Mouse (Mus musculus) megakaryocyte-erythroid progenitor cell, adult 5-6 weeks (primary cell): Measurements from ENCODE around the gene Krtdap. TPM values are rescaled to one million over a fixed set of nuclear protein-coding genes. Genes with fewer than 3 reads are reported as not detected.
"Not testable (repeated sequence)": the region's sequence is repeated elsewhere in the genome, so short reads cannot be mapped to it uniquely, and the experiment has no call there.

Experiments
- ATAC-seq: replicated peaks from 2 replicates; pipeline ENCODE4 v1.8.0; 2016; ENCODE audit warnings: mild to moderate bottlenecking, inconsistent platforms; ENCODE audit not compliant: severe bottlenecking, poor library complexity, low FRiP score, low TSS enrichment
- total RNA-seq, 2 experiments: library from RNA; stranded (forward) in 1 of 2; stranded (reverse) in 1 of 2; fragments of 200-1000, 215-1000 nt in 1 of 2; fragments of >200 nt in 1 of 2; fragmentation: Nextera tagmentation in 1 of 2; gene quantifications; 2 replicates each; pipeline ENCODE4 v1.2.3; 2014 to 2017

Gene Krtdap
- total RNA-seq, 2 experiments from 2014 or later: not detected

GRCm38 (mm10) chr7:30829428-30829827, 41.7 kb downstream of the Krtdap start:
- no peak for ATAC-seq

DNA sequence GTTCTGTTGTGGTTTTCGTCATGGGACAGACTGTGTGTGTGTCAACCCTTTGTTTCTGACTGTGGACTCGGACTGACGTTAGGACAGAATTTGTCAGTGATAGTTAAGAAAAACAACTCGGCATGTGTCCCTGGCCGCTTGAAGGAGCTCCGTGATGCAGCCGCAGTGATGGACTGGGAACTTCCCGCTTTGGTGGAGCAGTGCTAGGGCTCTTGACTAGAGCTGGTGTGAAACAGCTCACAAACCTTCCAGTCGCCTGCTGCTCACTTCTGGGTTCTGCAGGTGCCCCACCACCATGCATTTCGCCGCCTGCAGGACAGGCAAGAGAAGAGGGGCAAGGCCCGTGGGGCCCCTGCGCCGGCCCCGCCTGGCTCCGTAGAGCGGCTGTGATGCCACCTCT, 44.6 kb downstream of the Krtdap start:
- ATAC-seq: no peak

DNA sequence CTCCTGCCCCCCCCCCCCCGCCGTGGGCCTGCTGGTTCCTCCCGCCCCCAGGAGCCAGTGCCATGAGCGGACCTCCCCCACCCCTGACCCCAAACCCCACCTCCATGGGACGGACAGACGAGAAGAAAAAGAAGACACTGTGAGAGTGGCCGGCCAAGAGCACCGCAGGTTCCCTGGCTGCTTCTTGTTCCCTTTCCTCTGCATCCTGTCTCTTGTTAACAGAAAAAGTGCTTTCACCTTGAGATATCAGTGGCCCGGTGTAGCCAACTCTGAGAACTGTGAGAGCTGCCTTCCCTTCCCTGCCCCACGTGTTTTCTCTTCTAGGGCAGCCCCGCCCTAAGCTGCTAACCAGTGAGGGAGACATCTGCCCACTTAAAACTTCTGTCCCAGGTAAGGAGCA, 45.0 kb downstream of the Krtdap start:
- not testable (repeated sequence) for ATAC-seq

- no peak for ATAC-seq
These were observed 49.6 kb downstream of the Krtdap start for GRCm38 (mm10) chr7:30837277-30837676.

GRCm38 (mm10) chr7:30840306-30840705, 52.6 kb downstream of the Krtdap start:
- ATAC-seq: no peak

Other genes with a start within 250 kb of the Krtdap start
Only the 30 nearest of the 31 such genes appear.
- 16.2 and 17.9 TPM in 2 replicates for gene Proser3, start 235.6 kb upstream of the Krtdap start, total RNA-seq (2014; fragmentation: Nextera tagmentation)
- 3.5 and 5.3 TPM in 2 replicates for gene Proser3, start 235.6 kb upstream of the Krtdap start, total RNA-seq (2017)
- gene Lin37, start 228.1 kb upstream of the Krtdap start, total RNA-seq (2014; fragmentation: Nextera tagmentation): 45.8 and 61.6 TPM in 2 replicates
- 13.8 and 28.6 TPM in 2 replicates for gene Lin37, start 228.1 kb upstream of the Krtdap start, total RNA-seq (2017)
- gene U2af1l4, start 224.6 kb upstream of the Krtdap start, total RNA-seq (2014; fragmentation: Nextera tagmentation): 29.4 and 34.6 TPM in 2 replicates
- 79.6 and 83.0 TPM in 2 replicates for gene U2af1l4, start 224.6 kb upstream of the Krtdap start, total RNA-seq (2017)
- gene Gm49396, start 224.6 kb upstream of the Krtdap start, total RNA-seq (2014; fragmentation: Nextera tagmentation): 5.3 and 14.0 TPM in 2 replicates
- 1.5 and 7.0 TPM in 2 replicates for gene Gm49396, start 224.6 kb upstream of the Krtdap start, total RNA-seq (2017)
- 150 and 174 TPM in 2 replicates for gene Psenen, start 224.3 kb upstream of the Krtdap start, total RNA-seq (2014; fragmentation: Nextera tagmentation)
- 99.1 and 117 TPM in 2 replicates for gene Psenen, start 224.3 kb upstream of the Krtdap start, total RNA-seq (2017)
- 3.7 and 11.3 TPM in 2 replicates for gene Igflr1, start 222.5 kb upstream of the Krtdap start, total RNA-seq (2014; fragmentation: Nextera tagmentation)
- gene Igflr1, start 222.5 kb upstream of the Krtdap start, total RNA-seq (2017): not detected in 2 replicates
- 105 and 115 TPM in 2 replicates for gene Kmt2b, start 199.2 kb upstream of the Krtdap start, total RNA-seq (2014; fragmentation: Nextera tagmentation)
- 17.0 and 17.3 TPM in 2 replicates for gene Kmt2b, start 199.2 kb upstream of the Krtdap start, total RNA-seq (2017)
- not detected in 2 replicates for gene Zbtb32, start 189.0 kb upstream of the Krtdap start, total RNA-seq (2014; fragmentation: Nextera tagmentation)
- not detected in 2 replicates for gene Zbtb32, start 189.0 kb upstream of the Krtdap start, total RNA-seq (2017)
- 0.83 TPM in 1 of 2 replicates, not detected in the other for gene Upk1a, start 175.0 kb upstream of the Krtdap start, total RNA-seq (2014; fragmentation: Nextera tagmentation)
- 0.99 TPM in 1 of 2 replicates, not detected in the other for gene Upk1a, start 175.0 kb upstream of the Krtdap start, total RNA-seq (2017)
- gene Cox6b1, start 161.7 kb upstream of the Krtdap start, total RNA-seq (2014; fragmentation: Nextera tagmentation): 569 and 755 TPM in 2 replicates
- gene Cox6b1, start 161.7 kb upstream of the Krtdap start, total RNA-seq (2017): 427 and 665 TPM in 2 replicates
- not detected in 2 replicates for gene Etv2, start 152.0 kb upstream of the Krtdap start, total RNA-seq (2014; fragmentation: Nextera tagmentation)
- gene Etv2, start 152.0 kb upstream of the Krtdap start, total RNA-seq (2017): not detected in 2 replicates
- gene Rbm42, start 137.6 kb upstream of the Krtdap start, total RNA-seq (2014; fragmentation: Nextera tagmentation): 48.3 and 48.6 TPM in 2 replicates
- gene Rbm42, start 137.6 kb upstream of the Krtdap start, total RNA-seq (2017): 29.1 and 53.0 TPM in 2 replicates
- 32.4 and 43.6 TPM in 2 replicates for gene Haus5, start 122.9 kb upstream of the Krtdap start, total RNA-seq (2014; fragmentation: Nextera tagmentation)
- gene Haus5, start 122.9 kb upstream of the Krtdap start, total RNA-seq (2017): 17.4 and 24.7 TPM in 2 replicates
- not detected in 2 replicates for gene Pmis2, start 116.3 kb upstream of the Krtdap start, total RNA-seq (2014; fragmentation: Nextera tagmentation)
- not detected in 2 replicates for gene Pmis2, start 116.3 kb upstream of the Krtdap start, total RNA-seq (2017)
- not detected in 2 replicates for gene 2200002J24Rik, start 89.0 kb upstream of the Krtdap start, total RNA-seq (2014; fragmentation: Nextera tagmentation)
- not detected in 2 replicates for gene 2200002J24Rik, start 89.0 kb upstream of the Krtdap start, total RNA-seq (2017)
- 11.2 and 16.0 TPM in 2 replicates for gene Atp4a, start 75.7 kb upstream of the Krtdap start, total RNA-seq (2014; fragmentation: Nextera tagmentation)
- gene Atp4a, start 75.7 kb upstream of the Krtdap start, total RNA-seq (2017): 1.4 and 2.9 TPM in 2 replicates
- gene Tmem147, start 58.4 kb upstream of the Krtdap start, total RNA-seq (2014; fragmentation: Nextera tagmentation): 285 and 294 TPM in 2 replicates
- gene Tmem147, start 58.4 kb upstream of the Krtdap start, total RNA-seq (2017): 59.7 and 85.5 TPM in 2 replicates
- not detected in 2 replicates for gene Gapdhs, start 44.2 kb upstream of the Krtdap start, total RNA-seq (2014; fragmentation: Nextera tagmentation)
- gene Gapdhs, start 44.2 kb upstream of the Krtdap start, total RNA-seq (2017): not detected in 2 replicates
- 3.3 and 4.5 TPM in 2 replicates for gene Sbsn, start 36.4 kb upstream of the Krtdap start, total RNA-seq (2014; fragmentation: Nextera tagmentation)
- gene Sbsn, start 36.4 kb upstream of the Krtdap start, total RNA-seq (2017): 2.7 and 11.6 TPM in 2 replicates
- gene Dmkn, start 24.1 kb upstream of the Krtdap start, total RNA-seq (2014; fragmentation: Nextera tagmentation): not detected in 2 replicates
- not detected in 2 replicates for gene Dmkn, start 24.1 kb upstream of the Krtdap start, total RNA-seq (2017)
- 0.20 and 1.1 TPM in 2 replicates for gene Ffar2, start 35.9 kb downstream of the Krtdap start, total RNA-seq (2014; fragmentation: Nextera tagmentation)
- 1.7 and 12.6 TPM in 2 replicates for gene Ffar2, start 35.9 kb downstream of the Krtdap start, total RNA-seq (2017)
- gene Ffar3, start 68.3 kb downstream of the Krtdap start, total RNA-seq (2014; fragmentation: Nextera tagmentation): not detected in 2 replicates
- not detected in 2 replicates for gene Ffar3, start 68.3 kb downstream of the Krtdap start, total RNA-seq (2017)
- 0.24 TPM in 1 of 2 replicates, not detected in the other for gene Ffar1, start 73.7 kb downstream of the Krtdap start, total RNA-seq (2014; fragmentation: Nextera tagmentation)
- gene Ffar1, start 73.7 kb downstream of the Krtdap start, total RNA-seq (2017): not detected in 2 replicates
- 4.0 and 8.6 TPM in 2 replicates for gene Cd22, start 92.4 kb downstream of the Krtdap start, total RNA-seq (2014; fragmentation: Nextera tagmentation)
- 0.27 TPM in 1 of 2 replicates, not detected in the other for gene Cd22, start 92.4 kb downstream of the Krtdap start, total RNA-seq (2017)
- 0.83 TPM in 1 of 2 replicates, not detected in the other for gene Mag, start 127.0 kb downstream of the Krtdap start, total RNA-seq (2014; fragmentation: Nextera tagmentation)
- not detected in 2 replicates for gene Mag, start 127.0 kb downstream of the Krtdap start, total RNA-seq (2017)
- not detected in 2 replicates for gene Hamp2, start 136.8 kb downstream of the Krtdap start, total RNA-seq (2014; fragmentation: Nextera tagmentation)
- not detected in 2 replicates for gene Hamp2, start 136.8 kb downstream of the Krtdap start, total RNA-seq (2017)
- gene Hamp, start 156.1 kb downstream of the Krtdap start, total RNA-seq (2014; fragmentation: Nextera tagmentation): not detected in 2 replicates
- gene Hamp, start 156.1 kb downstream of the Krtdap start, total RNA-seq (2017): not detected in 2 replicates
- gene Usf2, start 168.9 kb downstream of the Krtdap start, total RNA-seq (2014; fragmentation: Nextera tagmentation): 56.5 and 84.3 TPM in 2 replicates
- 71.7 and 126 TPM in 2 replicates for gene Usf2, start 168.9 kb downstream of the Krtdap start, total RNA-seq (2017)
- not detected in 2 replicates for gene Lsr, start 185.6 kb downstream of the Krtdap start, total RNA-seq (2014; fragmentation: Nextera tagmentation)
- gene Lsr, start 185.6 kb downstream of the Krtdap start, total RNA-seq (2017): 0.11 and 0.99 TPM in 2 replicates
- not detected in 2 replicates for gene Fam187b, start 185.9 kb downstream of the Krtdap start, total RNA-seq (2014; fragmentation: Nextera tagmentation)
- gene Fam187b, start 185.9 kb downstream of the Krtdap start, total RNA-seq (2017): not detected in 2 replicates